Mouse (Mus musculus): ENCODE data around the gene Gtf3c4. TPM values are rescaled to one million over a fixed set of nuclear protein-coding genes. Genes with fewer than 3 reads are reported as not detected.
A peak's percentile ranks its signal among the peaks of the same experiment; 100 is the strongest.

Gene Gtf3c4
- polyA plus RNA-seq, 2 experiments: 4.2 to 5.6 TPM

- Histone ChIP-seq H3K9me3 (ENCODE audit: control insufficient read depth, low read length) (no peaks in the 10 kb centered on the region), H3K4me2 (ENCODE audit: low read depth) (no peak overlapping the region), H3K36me3 (replicated peaks; ENCODE audit: control insufficient read depth, insufficient read depth, low read depth) (peaks cover 26% of the 10 kb centered on the region), H3K27me3 (ENCODE audit: control insufficient read depth, insufficient read depth, low read length) (no peaks in the 10 kb centered on the region), H3K4me3 (ENCODE audit: insufficient read depth in 1 of 2, low read depth in 2 of 2, low read length in 2 of 2) (no peak overlapping the region), H3K4me1 (replicated peaks; ENCODE audit: control insufficient read depth in 2 of 2, insufficient read depth in 2 of 2, low read length in 1 of 2) (peaks cover 3 to 9% of the 10 kb centered on the region in 2 experiments), H3K9ac (replicated peaks) (no peak overlapping the region), H3K27ac (no peak overlapping the region)
- TF ChIP-seq EP300 (IDR thresholded peaks at IDR 0.05; ENCODE audit: low read depth): no peak
- TF ChIP-seq CTCF (IDR thresholded peaks at IDR 0.05; ENCODE audit: low read depth): no peak
- ATAC-seq (ENCODE audit: insufficient read depth) (no peak), DNase-seq (ENCODE audit: low read depth in 3 of 3, low spot score in 3 of 3) (no peak)
- 70% methylated on average over 3 of the region's 3 CpGs for WGBS (ENCODE audit: insufficient replicate concordance)
Measured at GRCm38 (mm10) chr2:28836181-28836940, 3.8 kb downstream of the Gtf3c4 start.

- DNase-seq (ENCODE audit: low read depth in 3 of 3, low spot score in 3 of 3): no peak
- no peaks in the 10 kb centered on the region for H3K27me3 ChIP-seq (ENCODE audit: control insufficient read depth, insufficient read depth, low read length)
- H3K4me3 ChIP-seq (ENCODE audit: insufficient read depth in 1 of 2, low read depth in 2 of 2, low read length in 2 of 2): no peak overlapping the region
- TF ChIP-seq CTCF (IDR thresholded peaks at IDR 0.05; ENCODE audit: low read depth) (peak; percentile 60), EP300 (IDR thresholded peaks at IDR 0.05; ENCODE audit: low read depth) (no peak)
- WGBS (ENCODE audit: insufficient replicate concordance): 63% methylated on average over 4 of the region's 4 CpGs
- no peak overlapping the region for H3K9ac ChIP-seq (replicated peaks)
- H3K27ac ChIP-seq: no peak overlapping the region
- H3K9me3 ChIP-seq (ENCODE audit: control insufficient read depth, low read length): no peaks in the 10 kb centered on the region
- ATAC-seq (ENCODE audit: insufficient read depth): no peak
- no peak overlapping the region for H3K4me2 ChIP-seq (ENCODE audit: low read depth)
- peaks cover 51% of the 10 kb centered on the region for H3K36me3 ChIP-seq (replicated peaks; ENCODE audit: control insufficient read depth, insufficient read depth, low read depth)
- no peaks in the 10 kb centered on the region for H3K4me1 ChIP-seq (replicated peaks; ENCODE audit: control insufficient read depth in 2 of 2, insufficient read depth in 2 of 2, low read length in 1 of 2)
Measured at GRCm38 (mm10) chr2:28829265-28829664, 10.9 kb downstream of the Gtf3c4 start.

GRCm38 (mm10) chr2:28818866-28819265, 21.3 kb downstream of the Gtf3c4 start:
- no peak overlapping the region for H3K27ac ChIP-seq
- DNase-seq (ENCODE audit: low read depth in 3 of 3, low spot score in 3 of 3): no peak
- no peak for TF ChIP-seq EP300 (IDR thresholded peaks at IDR 0.05; ENCODE audit: low read depth)
- no peaks in the 10 kb centered on the region for H3K27me3 ChIP-seq (ENCODE audit: control insufficient read depth, insufficient read depth, low read length)
- no peak overlapping the region for H3K9ac ChIP-seq (replicated peaks)
- no peak for ATAC-seq (ENCODE audit: insufficient read depth)
- WGBS (ENCODE audit: insufficient replicate concordance): 56% methylated on average over 4 of the region's 4 CpGs
- no peaks in the 10 kb centered on the region for H3K4me1 ChIP-seq (replicated peaks; ENCODE audit: control insufficient read depth in 2 of 2, insufficient read depth in 2 of 2, low read length in 1 of 2)
- peaks cover 2% of the 10 kb centered on the region for H3K36me3 ChIP-seq (replicated peaks; ENCODE audit: control insufficient read depth, insufficient read depth, low read depth)
- no peak overlapping the region for H3K4me2 ChIP-seq (ENCODE audit: low read depth)
- H3K4me3 ChIP-seq (ENCODE audit: insufficient read depth in 1 of 2, low read depth in 2 of 2, low read length in 2 of 2): no peak overlapping the region
- H3K9me3 ChIP-seq (ENCODE audit: control insufficient read depth, low read length): no peaks in the 10 kb centered on the region

- no peak overlapping the region for H3K27ac ChIP-seq
- H3K4me3 ChIP-seq (ENCODE audit: insufficient read depth in 1 of 2, low read depth in 2 of 2, low read length in 2 of 2): no peak overlapping the region
- H3K4me1 ChIP-seq (replicated peaks; ENCODE audit: control insufficient read depth in 2 of 2, insufficient read depth in 2 of 2, low read length in 1 of 2): no peaks in the 10 kb centered on the region
- no peak for DNase-seq (ENCODE audit: low read depth in 3 of 3, low spot score in 3 of 3)
- no peaks in the 10 kb centered on the region for H3K9me3 ChIP-seq (ENCODE audit: control insufficient read depth, low read length)
- no peaks in the 10 kb centered on the region for H3K36me3 ChIP-seq (replicated peaks; ENCODE audit: control insufficient read depth, insufficient read depth, low read depth)
- H3K27me3 ChIP-seq (ENCODE audit: control insufficient read depth, insufficient read depth, low read length): no peaks in the 10 kb centered on the region
- no peak overlapping the region for H3K9ac ChIP-seq (replicated peaks)
- 46% methylated on average over 5 of the region's 5 CpGs for WGBS (ENCODE audit: insufficient replicate concordance)
- no peak overlapping the region for H3K4me2 ChIP-seq (ENCODE audit: low read depth)
- TF ChIP-seq EP300 (IDR thresholded peaks at IDR 0.05; ENCODE audit: low read depth) (no peak), CTCF (IDR thresholded peaks at IDR 0.05; ENCODE audit: low read depth) (no peak)
- no peak for ATAC-seq (ENCODE audit: insufficient read depth)
Measured at GRCm38 (mm10) chr2:28810260-28811013, 29.7 kb downstream of the Gtf3c4 start.

GRCm38 (mm10) chr2:28808841-28809240, 31.3 kb downstream of the Gtf3c4 start:
- no peaks in the 10 kb centered on the region for H3K27me3 ChIP-seq (ENCODE audit: control insufficient read depth, insufficient read depth, low read length)
- TF ChIP-seq EP300 (IDR thresholded peaks at IDR 0.05; ENCODE audit: low read depth) (no peak), CTCF (IDR thresholded peaks at IDR 0.05; ENCODE audit: low read depth) (no peak)
- no peak for ATAC-seq (ENCODE audit: insufficient read depth)
- H3K4me3 ChIP-seq (ENCODE audit: insufficient read depth in 1 of 2, low read depth in 2 of 2, low read length in 2 of 2): no peak overlapping the region
- H3K27ac ChIP-seq: no peak overlapping the region
- H3K9me3 ChIP-seq (ENCODE audit: control insufficient read depth, low read length): no peaks in the 10 kb centered on the region
- no peaks in the 10 kb centered on the region for H3K4me1 ChIP-seq (replicated peaks; ENCODE audit: control insufficient read depth in 2 of 2, insufficient read depth in 2 of 2, low read length in 1 of 2)
- WGBS (ENCODE audit: insufficient replicate concordance): 47% methylated on average over 6 of the region's 6 CpGs
- H3K9ac ChIP-seq (replicated peaks): no peak overlapping the region
- no peak for DNase-seq (ENCODE audit: low read depth in 3 of 3, low spot score in 3 of 3)
- no peak overlapping the region for H3K4me2 ChIP-seq (ENCODE audit: low read depth)
- no peaks in the 10 kb centered on the region for H3K36me3 ChIP-seq (replicated peaks; ENCODE audit: control insufficient read depth, insufficient read depth, low read depth)

All from liver, embryonic 14.5 days (tissue).